Mouse (Mus musculus) neural tube, embryonic 12.5 days (tissue): ENCODE measurements at regions not wholly inside any gene's neighbourhood (a gene's known extent, or its start where the extent isn't known, plus 50 kb on each side); places are given as distances from the start of the nearest gene placed in this dataset.
"Not testable (repeated sequence)": the region's sequence is repeated elsewhere in the genome, so short reads cannot be mapped to it uniquely, and the experiment has no call there.

ENCODE experiments used
- ATAC-seq: fragments of 200-750 bp; cut with Nextera tagmentation; 2 replicates; pipeline ENCODE4 v1.8.0; 2017; ENCODE audit warnings: low read depth, mild to moderate bottlenecking, moderate TSS enrichment, moderate library complexity; ENCODE audit not compliant: low FRiP score
- H3K27ac ChIP-seq: fragments of 300-500 bp; sonication (generic); 2 replicates; pipeline ENCODE4 v1.5.1; 2016
- H3K27me3 ChIP-seq: fragments of 300-500 bp; sonication (generic); replicated peaks from 2 replicates; pipeline ENCODE4 v1.6.1; 2016; ENCODE audit warnings: mild to moderate bottlenecking
- H3K36me3 ChIP-seq: fragments of 300-500 bp; sonication (generic); 2 replicates; pipeline ENCODE4 v1.6.1; 2016; ENCODE audit warnings: mild to moderate bottlenecking
- H3K4me1 ChIP-seq: fragments of 300-500 bp; sonication (generic); 2 replicates; pipeline ENCODE4 v1.6.1; 2016
- H3K4me2 ChIP-seq: fragments of 300-500 bp; sonication (generic); replicated peaks from 2 replicates; pipeline ENCODE4 v1.6.1; 2016; ENCODE audit warnings: mild to moderate bottlenecking
- H3K4me3 ChIP-seq: fragments of 300-500 bp; sonication (generic); 2 replicates; pipeline ENCODE4 v1.5.1; 2016
- H3K9ac ChIP-seq: fragments of 300-500 bp; sonication (generic); 2 replicates; pipeline ENCODE4 v1.6.1; 2016; ENCODE audit warnings: mild to moderate bottlenecking
- H3K9me3 ChIP-seq: fragments of 300-500 bp; sonication (generic); 2 replicates; pipeline ENCODE4 v1.6.1; 2016; ENCODE audit warnings: mild to moderate bottlenecking
- WGBS: fragments of 180-500 bp; shearing (Covaris S2); methylation state at CpG from one replicate; pipeline ENCODE4 v1.1.7; 2016; 5-methylcytosine and 5-hydroxymethylcytosine counted together

GRCm38 (mm10) chr14:53159012-53159411, 663.5 kb upstream of the Olfr1507 start:
- H3K36me3 ChIP-seq, H3K4me3 ChIP-seq, H3K9ac ChIP-seq, H3K27ac ChIP-seq, H3K4me2 ChIP-seq, H3K27me3 ChIP-seq, H3K4me1 ChIP-seq, H3K9me3 ChIP-seq, ATAC-seq: not testable (repeated sequence)
- no CpG with 5 or more reads among the region's 2 CpGs for WGBS

- not testable (repeated sequence) for H3K9me3 ChIP-seq, H3K27me3 ChIP-seq, H3K4me1 ChIP-seq, ATAC-seq, H3K36me3 ChIP-seq, H3K4me3 ChIP-seq, H3K4me2 ChIP-seq, H3K27ac ChIP-seq, H3K9ac ChIP-seq
Measured at GRCm38 (mm10) chr14:53134783-53135182, 639.2 kb upstream of the Olfr1507 start.

DNA sequence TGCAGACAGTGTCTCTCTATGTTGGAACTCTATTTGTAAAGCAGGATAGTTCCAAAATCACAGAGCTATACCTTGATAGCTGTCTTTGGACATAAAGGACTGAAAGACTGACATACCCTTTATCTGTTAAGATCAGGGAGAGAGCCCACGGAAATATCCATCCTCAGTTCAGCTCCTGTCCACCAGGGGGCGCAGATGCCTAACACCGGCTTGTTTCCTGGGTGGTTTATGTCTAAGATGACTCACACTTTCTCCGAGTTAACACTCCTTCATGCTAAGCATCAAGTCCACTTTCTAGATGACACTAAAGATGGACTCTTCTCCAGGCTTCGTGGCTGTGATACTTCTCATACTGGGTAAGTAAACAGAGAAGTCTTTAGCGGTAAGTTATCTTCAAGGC, 636.8 kb upstream of the Olfr1507 start:
- H3K4me2 ChIP-seq, H3K4me3 ChIP-seq, H3K9ac ChIP-seq, ATAC-seq, H3K27ac ChIP-seq, H3K36me3 ChIP-seq, H3K27me3 ChIP-seq, H3K4me1 ChIP-seq, H3K9me3 ChIP-seq: not testable (repeated sequence)
- WGBS = 37% methylated on average over 6 of the region's 6 CpGs

GRCm38 (mm10) chr14:53121704-53122103, 626.2 kb upstream of the Olfr1507 start:
- H3K4me1 ChIP-seq, H3K27me3 ChIP-seq, ATAC-seq, H3K9me3 ChIP-seq, H3K4me2 ChIP-seq, H3K27ac ChIP-seq, H3K4me3 ChIP-seq, H3K36me3 ChIP-seq, H3K9ac ChIP-seq: not testable (repeated sequence)
- 20% methylated on average over 2 of the region's 3 CpGs for WGBS

DNA sequence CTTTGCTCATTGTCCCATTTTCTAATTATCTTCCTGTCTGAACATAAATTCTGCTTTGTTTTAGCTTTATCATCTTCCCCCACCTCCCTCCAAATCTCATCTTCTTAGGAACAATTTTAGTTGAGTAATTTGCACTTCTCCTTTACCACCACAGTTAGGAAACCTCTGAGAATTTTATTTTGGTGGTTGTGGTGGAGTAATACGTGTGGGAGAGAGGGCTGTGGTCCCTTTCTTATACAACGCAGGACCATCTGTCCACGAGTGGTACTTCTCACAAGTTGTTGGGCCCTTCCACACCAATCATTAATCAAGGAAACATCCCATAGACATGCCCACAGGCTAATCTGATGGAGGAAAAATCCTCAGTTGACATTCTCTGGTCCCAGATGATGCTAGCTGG, 614.2 kb upstream of the Olfr1507 start:
- 94% methylated on average over 3 of the region's 3 CpGs for WGBS
- H3K4me3 ChIP-seq, H3K4me1 ChIP-seq, H3K36me3 ChIP-seq, H3K4me2 ChIP-seq, H3K27me3 ChIP-seq, H3K27ac ChIP-seq, ATAC-seq, H3K9me3 ChIP-seq, H3K9ac ChIP-seq: not testable (repeated sequence)

GRCm38 (mm10) chr14:53101362-53101761, 605.8 kb upstream of the Olfr1507 start:
- H3K27me3 ChIP-seq, H3K36me3 ChIP-seq, H3K9ac ChIP-seq, H3K27ac ChIP-seq, H3K9me3 ChIP-seq, ATAC-seq, H3K4me3 ChIP-seq, H3K4me2 ChIP-seq, H3K4me1 ChIP-seq: not testable (repeated sequence)
- WGBS = 45% methylated on average over 5 of the region's 5 CpGs

DNA sequence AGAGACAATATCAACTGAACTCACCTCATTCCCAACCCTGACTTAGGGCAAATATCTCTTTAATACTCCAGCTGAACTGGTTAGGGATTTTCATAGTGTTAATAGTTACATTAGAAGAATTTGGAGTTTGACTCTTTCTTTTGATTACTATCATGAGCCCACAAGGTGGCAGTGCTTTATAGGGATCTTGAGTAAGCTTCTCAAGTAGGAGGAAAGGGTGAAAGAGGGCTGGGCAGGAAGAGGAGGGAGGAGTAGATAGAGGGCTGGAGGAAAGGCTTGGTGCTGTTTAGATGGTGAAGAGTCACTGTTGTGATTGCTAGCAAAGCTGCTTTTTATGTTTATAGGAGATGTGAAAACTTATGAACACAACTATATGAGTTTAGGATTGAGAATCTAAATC, 595.4 kb upstream of the Olfr1507 start:
- not testable (repeated sequence) for H3K9me3 ChIP-seq, ATAC-seq, H3K4me1 ChIP-seq, H3K9ac ChIP-seq, H3K36me3 ChIP-seq, H3K27me3 ChIP-seq, H3K4me3 ChIP-seq, H3K27ac ChIP-seq, H3K4me2 ChIP-seq

DNA sequence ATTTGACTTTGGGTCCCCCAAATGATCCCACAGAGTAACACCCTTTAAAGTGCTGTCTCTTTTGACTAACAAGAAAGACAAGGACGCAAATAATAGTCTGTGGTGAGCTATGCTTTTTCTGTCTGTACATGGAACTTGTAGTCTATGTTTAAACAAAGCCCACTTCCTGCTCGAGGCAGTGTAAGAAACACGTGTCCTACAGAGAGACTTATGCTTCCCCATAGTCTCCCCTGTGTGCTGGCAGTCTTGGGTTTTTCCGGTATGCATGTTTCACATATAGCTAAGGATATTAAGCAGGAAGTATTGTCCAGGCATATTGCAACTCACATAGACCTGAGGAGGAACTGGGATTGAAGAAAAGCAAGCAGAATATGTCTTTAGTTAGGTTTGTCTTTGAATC, 586.3 kb upstream of the Olfr1507 start:
- 89% methylated on average over 4 of the region's 4 CpGs for WGBS
- H3K4me3 ChIP-seq, H3K27ac ChIP-seq, ATAC-seq, H3K9ac ChIP-seq, H3K36me3 ChIP-seq, H3K4me2 ChIP-seq, H3K4me1 ChIP-seq, H3K9me3 ChIP-seq, H3K27me3 ChIP-seq: not testable (repeated sequence)

GRCm38 (mm10) chr14:53081024-53081711, 585.6 kb upstream of the Olfr1507 start:
- not testable (repeated sequence) for H3K27ac ChIP-seq, H3K9ac ChIP-seq, H3K27me3 ChIP-seq, H3K4me3 ChIP-seq, H3K36me3 ChIP-seq, H3K4me2 ChIP-seq, ATAC-seq, H3K9me3 ChIP-seq, H3K4me1 ChIP-seq
- no CpG with 5 or more reads among the region's 2 CpGs for WGBS

- H3K4me2 ChIP-seq, H3K4me3 ChIP-seq, H3K27me3 ChIP-seq, H3K4me1 ChIP-seq, H3K9ac ChIP-seq, ATAC-seq, H3K9me3 ChIP-seq, H3K27ac ChIP-seq, H3K36me3 ChIP-seq: not testable (repeated sequence)
- WGBS = 83% methylated on average over 3 of the region's 3 CpGs
Measured at GRCm38 (mm10) chr14:53080556-53080955, 585.0 kb upstream of the Olfr1507 start.

GRCm38 (mm10) chr14:53075937-53076336, 580.4 kb upstream of the Olfr1507 start:
- not testable (repeated sequence) for H3K27me3 ChIP-seq, H3K36me3 ChIP-seq, H3K4me1 ChIP-seq, H3K27ac ChIP-seq, ATAC-seq, H3K4me3 ChIP-seq, H3K9me3 ChIP-seq, H3K4me2 ChIP-seq, H3K9ac ChIP-seq
- WGBS = 90% methylated on average over 2 of the region's 2 CpGs

- not testable (repeated sequence) for H3K4me1 ChIP-seq, H3K27me3 ChIP-seq, H3K4me2 ChIP-seq, H3K9me3 ChIP-seq, H3K9ac ChIP-seq, ATAC-seq, H3K27ac ChIP-seq, H3K36me3 ChIP-seq, H3K4me3 ChIP-seq
- 78% methylated on average over 6 of the region's 6 CpGs for WGBS
Measured at GRCm38 (mm10) chr14:53073126-53073525, 577.6 kb upstream of the Olfr1507 start.

DNA sequence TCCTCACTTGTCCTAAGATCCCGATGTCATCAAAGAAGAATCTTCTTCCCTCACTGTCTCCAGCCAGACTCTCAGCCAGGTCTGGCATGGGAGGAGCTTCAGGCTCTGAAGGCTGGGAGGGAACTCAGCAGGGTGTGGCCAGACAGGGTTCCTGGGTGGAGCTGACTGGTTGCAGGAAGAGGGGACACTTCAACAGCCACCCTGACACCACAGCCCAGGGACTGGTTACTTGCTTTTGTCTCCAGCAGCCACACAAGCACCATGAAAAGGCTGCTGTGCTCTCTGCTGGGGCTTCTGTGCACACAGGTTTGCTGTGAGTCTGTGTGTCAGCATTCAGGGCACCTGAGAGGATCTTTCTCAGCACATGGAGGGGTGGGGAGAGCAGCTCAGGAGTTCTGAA, 577.0 kb upstream of the Olfr1507 start:
- no CpG with 5 or more reads among the region's 1 CpGs for WGBS
- H3K27ac ChIP-seq, H3K27me3 ChIP-seq, H3K4me2 ChIP-seq, ATAC-seq, H3K9ac ChIP-seq, H3K36me3 ChIP-seq, H3K4me1 ChIP-seq, H3K4me3 ChIP-seq, H3K9me3 ChIP-seq: not testable (repeated sequence)
